Mouse (Mus musculus): ENCODE data around the gene Acot12. TPM values are rescaled to one million over a fixed set of nuclear protein-coding genes. Genes with fewer than 3 reads are reported as not detected.
"Not testable (repeated sequence)": the region's sequence is repeated elsewhere in the genome, so short reads cannot be mapped to it uniquely, and the experiment has no call there.

Gene Acot12
- polyA plus RNA-seq, 1 experiment: not detected

- Histone ChIP-seq H3K27ac (ENCODE audit: control insufficient read depth, insufficient read depth, low read depth, low read length, poor library complexity) (no peak overlapping the region), H3K4me1 (ENCODE audit: control insufficient read depth, insufficient read depth, low read length) (no peaks in the 10 kb centered on the region), H3K4me3 (replicated peaks; ENCODE audit: control insufficient read depth, low read depth, low read length) (no peak overlapping the region)
- WGBS: 80% methylated on average over 4 of the region's 4 CpGs
- TF ChIP-seq CTCF (IDR thresholded peaks at IDR 0.05; ENCODE audit: control insufficient read depth, insufficient read depth, low read length): no peak
- TF ChIP-seq POLR2A (IDR thresholded peaks at IDR 0.05; ENCODE audit: borderline replicate concordance, control insufficient read depth, low read depth, low read length): no peak
Measured at GRCm38 (mm10) chr13:91749981-91750380, 8.7 kb downstream of the Acot12 start.

GRCm38 (mm10) chr13:91753724-91754123 is 12.4 kb downstream of the Acot12 start:
- Histone ChIP-seq H3K4me3 (replicated peaks; ENCODE audit: control insufficient read depth, low read depth, low read length) (no peak overlapping the region), H3K27ac (ENCODE audit: control insufficient read depth, insufficient read depth, low read depth, low read length, poor library complexity) (no peak overlapping the region), H3K4me1 (ENCODE audit: control insufficient read depth, insufficient read depth, low read length) (no peaks in the 10 kb centered on the region)
- TF ChIP-seq CTCF (IDR thresholded peaks at IDR 0.05; ENCODE audit: control insufficient read depth, insufficient read depth, low read length) (no peak), POLR2A (IDR thresholded peaks at IDR 0.05; ENCODE audit: borderline replicate concordance, control insufficient read depth, low read depth, low read length) (no peak)
- 32% methylated on average over 4 of the region's 4 CpGs for WGBS

DNA sequence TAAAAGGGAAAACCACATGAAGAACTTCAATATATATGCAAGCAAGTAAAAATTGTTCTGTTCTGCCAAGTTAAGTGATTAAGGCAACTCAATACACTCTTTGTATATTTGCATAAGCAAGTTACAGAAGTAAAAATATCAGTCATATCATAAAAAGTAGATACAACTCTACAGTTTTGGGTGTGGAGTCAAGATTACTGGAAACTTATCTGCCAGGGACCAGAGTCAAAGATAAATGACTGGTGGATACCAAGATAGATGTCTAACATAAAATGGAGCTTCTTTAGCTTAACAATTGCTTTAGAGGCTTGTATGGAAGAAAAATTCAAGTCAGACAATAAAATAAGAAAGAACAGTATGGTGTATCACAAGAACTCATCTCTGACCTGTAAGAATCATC is 13.4 kb downstream of the Acot12 start:
- no peak overlapping the region for H3K4me3 ChIP-seq (replicated peaks; ENCODE audit: control insufficient read depth, low read depth, low read length)
- H3K27ac ChIP-seq (ENCODE audit: control insufficient read depth, insufficient read depth, low read depth, low read length, poor library complexity): no peak overlapping the region
- TF ChIP-seq CTCF (IDR thresholded peaks at IDR 0.05; ENCODE audit: control insufficient read depth, insufficient read depth, low read length): no peak
- H3K4me1 ChIP-seq (ENCODE audit: control insufficient read depth, insufficient read depth, low read length): no peaks in the 10 kb centered on the region

DNA sequence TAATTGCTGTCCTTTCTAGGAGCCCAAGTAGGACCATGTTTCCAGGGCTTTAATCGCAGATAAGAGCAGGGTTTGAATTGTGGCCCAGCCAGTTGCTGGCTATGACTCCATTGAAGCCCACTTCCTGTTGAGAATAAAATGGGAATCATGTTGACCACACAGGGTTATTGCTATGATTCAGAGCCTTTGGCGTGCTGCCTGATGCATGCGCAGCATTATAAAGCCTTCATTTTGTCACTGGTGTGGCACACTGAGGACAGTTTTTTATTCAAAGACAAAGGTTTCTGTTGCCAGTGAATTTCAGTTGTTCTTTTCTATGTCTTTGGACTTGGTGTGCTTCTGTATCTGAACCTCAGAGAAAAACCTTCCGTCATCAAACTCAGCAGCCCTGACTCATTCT is 14.9 kb downstream of the Acot12 start:
- H3K4me3 ChIP-seq (replicated peaks; ENCODE audit: control insufficient read depth, low read depth, low read length): no peak overlapping the region
- no peak overlapping the region for H3K27ac ChIP-seq (ENCODE audit: control insufficient read depth, insufficient read depth, low read depth, low read length, poor library complexity)
- TF ChIP-seq POLR2A (IDR thresholded peaks at IDR 0.05; ENCODE audit: borderline replicate concordance, control insufficient read depth, low read depth, low read length): no peak
- no peak for TF ChIP-seq CTCF (IDR thresholded peaks at IDR 0.05; ENCODE audit: control insufficient read depth, insufficient read depth, low read length)
- 87% methylated on average over 4 of the region's 4 CpGs for WGBS
- no peaks in the 10 kb centered on the region; the same call in 1 of the 2 replicates for H3K4me1 ChIP-seq (ENCODE audit: control insufficient read depth, insufficient read depth, low read length)

DNA sequence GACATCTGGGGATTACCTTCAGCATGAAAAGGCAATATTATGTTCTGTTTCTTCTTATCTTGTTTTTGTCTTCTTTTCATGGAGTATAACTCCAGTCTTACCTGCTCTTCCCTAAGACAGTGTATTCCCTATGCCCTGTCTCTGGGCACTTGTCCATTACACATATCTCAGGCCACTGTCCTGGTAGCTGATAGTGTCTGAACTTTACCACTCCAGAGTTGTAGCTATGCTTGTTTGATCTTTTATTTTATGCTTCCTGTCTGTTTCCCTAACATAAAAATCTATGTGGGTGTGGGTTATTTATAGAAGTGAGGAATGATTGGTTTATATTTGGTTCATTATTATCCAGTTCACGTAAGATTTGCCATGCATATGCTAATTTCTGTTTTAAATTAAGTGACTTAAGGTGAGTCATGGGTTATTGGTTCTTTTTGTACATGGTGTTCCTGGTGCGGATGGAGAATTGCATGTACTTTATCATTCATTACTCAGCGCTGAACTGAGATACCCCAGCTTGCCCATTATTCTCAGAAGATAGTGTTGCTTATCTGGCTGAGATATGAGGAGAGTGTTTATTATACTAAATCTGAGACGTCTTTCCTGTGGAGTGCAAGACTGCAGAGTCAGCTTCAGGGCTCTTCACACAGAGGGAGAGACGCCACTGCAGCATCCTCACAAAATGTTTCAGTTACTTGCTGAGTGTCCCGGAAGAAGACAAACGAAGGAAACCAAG is 17.2 kb downstream of the Acot12 start:
- no peak overlapping the region for H3K27ac ChIP-seq (ENCODE audit: control insufficient read depth, insufficient read depth, low read depth, low read length, poor library complexity)
- TF ChIP-seq CTCF (IDR thresholded peaks at IDR 0.05; ENCODE audit: control insufficient read depth, insufficient read depth, low read length): no peak
- TF ChIP-seq POLR2A (IDR thresholded peaks at IDR 0.05; ENCODE audit: borderline replicate concordance, control insufficient read depth, low read depth, low read length): no peak
- WGBS: 77% methylated on average over 7 of the region's 7 CpGs
- H3K4me1 ChIP-seq (ENCODE audit: control insufficient read depth, insufficient read depth, low read length): no peaks in the 10 kb centered on the region; the same call in 1 of the 2 replicates
- H3K4me3 ChIP-seq (replicated peaks; ENCODE audit: control insufficient read depth, low read depth, low read length): no peak overlapping the region

DNA sequence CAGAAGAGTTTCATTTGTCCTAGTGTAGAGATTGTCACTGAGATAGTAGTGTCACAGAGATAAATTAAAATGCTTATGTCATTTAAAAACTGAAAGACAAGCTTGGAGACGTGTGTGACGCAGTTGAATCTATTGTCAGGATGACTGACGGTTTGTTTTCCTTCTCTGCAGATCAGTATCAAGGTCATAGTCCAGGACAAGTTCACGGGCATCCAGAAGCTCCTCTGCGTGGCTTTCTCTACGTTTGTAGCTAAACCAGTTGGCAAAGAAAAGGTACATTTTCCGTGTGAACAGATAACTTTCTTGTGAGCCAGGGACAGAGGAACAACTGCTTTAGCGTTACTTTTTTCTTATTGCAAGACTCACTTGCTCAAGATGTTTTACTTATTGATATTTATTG is 18.5 kb downstream of the Acot12 start:
- whole genome bisulfite sequencing: 74% methylated on average over 8 of the region's 8 CpGs
- Histone ChIP-seq H3K27ac (ENCODE audit: control insufficient read depth, insufficient read depth, low read depth, low read length, poor library complexity) (no peak overlapping the region), H3K4me3 (replicated peaks; ENCODE audit: control insufficient read depth, low read depth, low read length) (no peak overlapping the region), H3K4me1 (ENCODE audit: control insufficient read depth, insufficient read depth, low read length) (no peaks in the 10 kb centered on the region; the same call in 1 of the 2 replicates)
- TF ChIP-seq CTCF (IDR thresholded peaks at IDR 0.05; ENCODE audit: control insufficient read depth, insufficient read depth, low read length): no peak
- no peak for TF ChIP-seq POLR2A (IDR thresholded peaks at IDR 0.05; ENCODE audit: borderline replicate concordance, control insufficient read depth, low read depth, low read length)

- TF ChIP-seq POLR2A (IDR thresholded peaks at IDR 0.05; ENCODE audit: borderline replicate concordance, control insufficient read depth, low read depth, low read length) (no peak), CTCF (IDR thresholded peaks at IDR 0.05; ENCODE audit: control insufficient read depth, insufficient read depth, low read length) (no peak)
- Histone ChIP-seq H3K27ac (ENCODE audit: control insufficient read depth, insufficient read depth, low read depth, low read length, poor library complexity) (no peak overlapping the region), H3K4me3 (replicated peaks; ENCODE audit: control insufficient read depth, low read depth, low read length) (no peak overlapping the region), H3K4me1 (ENCODE audit: control insufficient read depth, insufficient read depth, low read length) (no peaks in the 10 kb centered on the region; the same call in 1 of the 2 replicates)
- WGBS: 74% methylated on average over 8 of the region's 8 CpGs
Measured at GRCm38 (mm10) chr13:91760302-91761050, 19.2 kb downstream of the Acot12 start.

DNA sequence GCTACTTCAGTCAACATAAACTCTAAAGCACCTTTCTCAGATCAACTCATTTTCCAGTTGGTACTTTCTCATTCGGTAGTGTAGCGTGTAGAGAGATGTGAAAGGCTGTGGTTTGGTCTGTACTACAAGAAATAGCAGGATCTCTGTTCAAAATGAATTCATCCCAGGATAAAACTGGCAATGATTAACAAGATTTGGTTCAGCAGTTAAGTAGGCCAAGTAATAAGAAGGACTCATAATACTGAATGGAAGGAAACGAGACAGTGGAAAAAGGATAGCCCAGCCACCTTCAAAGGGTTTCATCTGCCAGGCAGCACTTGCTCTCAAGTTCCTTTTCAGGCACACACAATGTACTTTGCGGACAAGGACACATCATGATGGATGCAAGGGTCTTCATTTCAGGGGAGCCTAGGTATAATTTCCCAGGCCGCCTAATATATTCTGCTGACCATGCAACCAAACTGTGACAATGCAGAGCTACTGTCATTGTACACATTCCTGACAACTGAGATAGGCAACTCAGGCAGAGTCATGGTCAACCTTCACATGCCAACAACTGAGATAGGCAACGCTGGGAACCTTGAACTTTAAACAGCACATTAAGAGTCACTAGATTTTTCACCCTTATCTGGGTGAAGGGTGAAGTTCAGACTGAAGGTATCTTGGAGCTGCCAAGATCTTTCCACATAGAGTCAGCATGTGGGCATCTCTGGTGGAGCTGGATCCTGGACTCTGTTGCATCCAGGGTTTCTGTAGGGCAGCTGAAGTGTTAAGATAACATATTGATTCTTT is 20.5 kb downstream of the Acot12 start:
- Histone ChIP-seq H3K4me3 (replicated peaks; ENCODE audit: control insufficient read depth, low read depth, low read length) (no peak overlapping the region), H3K4me1 (ENCODE audit: control insufficient read depth, insufficient read depth, low read length) (no peaks in the 10 kb centered on the region; the same call in 1 of the 2 replicates), H3K27ac (ENCODE audit: control insufficient read depth, insufficient read depth, low read depth, low read length, poor library complexity) (no peak overlapping the region)
- TF ChIP-seq POLR2A (IDR thresholded peaks at IDR 0.05; ENCODE audit: borderline replicate concordance, control insufficient read depth, low read depth, low read length) (no peak), CTCF (IDR thresholded peaks at IDR 0.05; ENCODE audit: control insufficient read depth, insufficient read depth, low read length) (no peak)
- 86% methylated on average over 6 of the region's 6 CpGs for WGBS

DNA sequence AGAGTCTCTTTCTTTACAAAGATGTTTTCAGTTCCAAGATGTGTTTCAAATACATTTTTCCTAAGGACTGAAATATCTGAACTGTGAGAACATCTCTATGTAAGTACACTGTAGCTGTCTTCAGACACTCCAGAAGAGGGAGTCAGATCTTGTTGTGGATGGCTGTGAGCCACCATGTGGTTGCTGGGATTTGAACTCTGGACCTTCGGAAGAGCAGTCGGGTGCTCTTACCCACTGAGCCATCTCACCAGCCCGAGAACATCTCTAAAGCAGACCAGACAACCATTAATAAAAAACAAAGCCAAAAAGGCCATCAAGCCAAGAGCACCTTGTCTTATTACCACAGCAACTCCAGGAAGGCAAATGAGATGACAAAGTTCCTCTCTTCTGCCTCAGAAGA is 22.3 kb downstream of the Acot12 start:
- WGBS: 83% methylated on average over 3 of the region's 3 CpGs
- H3K27ac ChIP-seq (ENCODE audit: control insufficient read depth, insufficient read depth, low read depth, low read length, poor library complexity); H3K4me1 ChIP-seq (ENCODE audit: control insufficient read depth, insufficient read depth, low read length); H3K4me3 ChIP-seq (replicated peaks; ENCODE audit: control insufficient read depth, low read depth, low read length): not testable (repeated sequence)

Measured in bone marrow, adult 2 months (tissue).